Mouse (Mus musculus): ENCODE measurements around the gene Mterf2.

- no peak for TF ChIP-seq POLR2A (IDR thresholded peaks at IDR 0.05; ENCODE audit: borderline replicate concordance, extremely low read depth, low read depth, low read length)
- no peak for TF ChIP-seq CTCF (IDR thresholded peaks at IDR 0.05; ENCODE audit: insufficient read depth, low read length)
Measured at GRCm38 (mm10) chr10:85101841-85102240, 26.0 kb downstream of the Mterf2 start.
